Mouse (Mus musculus) olfactory bulb, adult 2 months (tissue): Measurements from ENCODE around the gene Zmynd8.

ENCODE experiments used
- CTCF ChIP-seq: fragments of 200-500 bp; IDR thresholded peaks from 2 replicates; pipeline ENCODE4 v1.5.1; 2012; ENCODE audit warnings: low read depth, mild to moderate bottlenecking, low read length, moderate library complexity; ENCODE audit not compliant: insufficient read depth
- POLR2A ChIP-seq: fragments of 200-500 bp; IDR thresholded peaks from 2 replicates; pipeline ENCODE4 v1.6.1; 2012; ENCODE audit warnings: mild to moderate bottlenecking, low read depth, low read length, moderate library complexity; ENCODE audit not compliant: insufficient read depth

DNA sequence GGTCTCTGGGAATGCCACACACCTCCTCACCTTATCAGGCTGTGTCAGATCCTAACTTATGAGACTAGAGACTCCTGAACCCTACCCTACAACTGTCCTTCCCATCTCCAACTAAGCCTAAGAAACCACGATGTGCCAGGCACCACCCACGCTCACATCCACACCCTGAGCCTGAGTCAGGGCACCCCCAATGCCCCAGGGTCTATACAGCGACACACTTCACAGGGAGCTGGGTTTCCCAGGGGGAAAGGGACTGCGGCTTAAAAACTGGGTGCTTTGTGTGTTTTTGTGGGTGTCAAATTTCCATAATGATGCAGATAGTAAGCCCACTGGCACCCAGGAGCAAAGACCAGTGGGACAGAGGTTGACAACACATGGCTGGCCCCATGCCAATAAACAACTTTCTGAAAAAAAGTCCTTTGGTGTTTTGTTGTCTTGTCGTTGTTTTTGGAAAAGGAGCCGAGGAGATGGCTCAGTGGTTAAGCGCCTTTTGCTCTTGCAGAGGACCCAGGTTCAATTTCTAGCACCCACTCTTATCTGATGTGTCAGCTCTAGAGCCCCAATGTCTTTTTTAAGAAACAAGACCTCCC lies 42.1 kb downstream of the Zmynd8 start:
- TF ChIP-seq CTCF (no peak), POLR2A (no peak)
